ENCODE assay signal across 19 mouse cellular contexts in genomic region chr10:20479481-20479880, GRCm38 (mm10).
A peak's percentile ranks its signal among the peaks of the same experiment; 100 is the strongest.
DNase-seq lines count a peak whose midpoint lies in the region; TF ChIP-seq lines count a peak whose summit lies in the region.
"Had no signal": no experiment of that assay in that cellular context is flagged by ENCODE, and none has a peak within 500 bp of the region (broad histone marks: within the 10 kb centered on the region; RNA-seq: fewer than 3 reads in every experiment).

No protein-coding gene starts in this region.

- no peaks in the 10 kb centered on the region; the same call in 1 of the 2 replicates for H3K4me1 ChIP-seq in kidney, adult 2 months (ENCODE audit: control insufficient read depth, insufficient read depth, low read length)

- peak; percentile 22 for DNase-seq in adrenal gland, postnatal 14 days
- no peak for DNase-seq in adrenal gland, postnatal 10 days
- peak; percentile 67 for DNase-seq in kidney, adult 2 months
- DNase-seq in kidney, adult 18-20 months = no peak
- peak; percentile 61 for DNase-seq in kidney, adult 9 months
- peak; percentile 45 for DNase-seq in kidney, postnatal 10 days
- DNase-seq in natural killer cell, adult 2 months (ENCODE audit: low spot score in 2 of 2) = no peak
- DNase-seq: cerebellum, adult 11-12 months; cerebellum, postnatal 10 days; gastrocnemius, postnatal 36 days; liver, postnatal 0 days; lung, postnatal 36 days; thymus, postnatal 25 days had no signal

- peak overlapping the region; percentile 71; the same call in 1 of the 2 replicates for H3K27ac ChIP-seq in kidney, adult 2 months (ENCODE audit: insufficient read depth, low read depth, low read length)
- H3K27ac ChIP-seq: embryonic facial prominence, embryonic 10.5 days; heart, embryonic 10.5 days; hindbrain, postnatal 0 days; midbrain, embryonic 15.5 days; neural tube, embryonic 13.5 days had no signal

- TF ChIP-seq POLR2A in kidney, adult 2 months (IDR thresholded peaks at IDR 0.05; ENCODE audit: low read depth, low read length) = no peak

- 49% methylated on average over 8 of the region's 8 CpGs for WGBS in kidney, adult 2 months

- no peak for TF ChIP-seq CTCF in kidney, adult 2 months (conservative IDR thresholded peaks at IDR 0.05; ENCODE audit: insufficient read depth, insufficient read length, low read depth, low read length)

- no peaks in the 10 kb centered on the region for H3K36me3 ChIP-seq in kidney, adult 2 months (ENCODE audit: control insufficient read depth, insufficient read depth, low read length)
- H3K36me3 ChIP-seq: embryonic facial prominence, embryonic 10.5 days; heart, embryonic 10.5 days; midbrain, embryonic 15.5 days; neural tube, embryonic 13.5 days had no signal

- H3K27me3 ChIP-seq in kidney, adult 2 months (replicated peaks; ENCODE audit: control insufficient read depth, insufficient read depth, low read length) = no peaks in the 10 kb centered on the region
- H3K27me3 ChIP-seq: megakaryocyte, embryonic 14.5 days; midbrain, embryonic 15.5 days; neural tube, embryonic 13.5 days had no signal

- H3K4me3 ChIP-seq in kidney, adult 2 months (ENCODE audit: insufficient read depth, low read depth, low read length) = no peak overlapping the region
- H3K4me3 ChIP-seq: embryonic facial prominence, embryonic 10.5 days; heart, embryonic 10.5 days; megakaryocyte, embryonic 14.5 days; midbrain, embryonic 15.5 days; neural tube, embryonic 13.5 days had no signal

Comparison
In these comparisons a context has a peak if more than half of its experiments do, and no peak if none do; other contexts are left out.
1. DNase-seq: peak in adrenal gland, postnatal 14 days (single experiment), kidney, adult 2 months (single experiment), kidney, adult 9 months (single experiment) and kidney, postnatal 10 days (single experiment); none in adrenal gland, postnatal 10 days (single experiment), kidney, adult 18-20 months (single experiment) and natural killer cell, adult 2 months (0 of 2).